Mouse (Mus musculus): ENCODE measurements around the gene Stk38. TPM values are rescaled to one million over a fixed set of nuclear protein-coding genes. Genes with fewer than 3 reads are reported as not detected.

The Stk38 gene
- 115 and 119 TPM in 2 replicates for polyA plus RNA-seq (2012; rRNA removed)

DNA sequence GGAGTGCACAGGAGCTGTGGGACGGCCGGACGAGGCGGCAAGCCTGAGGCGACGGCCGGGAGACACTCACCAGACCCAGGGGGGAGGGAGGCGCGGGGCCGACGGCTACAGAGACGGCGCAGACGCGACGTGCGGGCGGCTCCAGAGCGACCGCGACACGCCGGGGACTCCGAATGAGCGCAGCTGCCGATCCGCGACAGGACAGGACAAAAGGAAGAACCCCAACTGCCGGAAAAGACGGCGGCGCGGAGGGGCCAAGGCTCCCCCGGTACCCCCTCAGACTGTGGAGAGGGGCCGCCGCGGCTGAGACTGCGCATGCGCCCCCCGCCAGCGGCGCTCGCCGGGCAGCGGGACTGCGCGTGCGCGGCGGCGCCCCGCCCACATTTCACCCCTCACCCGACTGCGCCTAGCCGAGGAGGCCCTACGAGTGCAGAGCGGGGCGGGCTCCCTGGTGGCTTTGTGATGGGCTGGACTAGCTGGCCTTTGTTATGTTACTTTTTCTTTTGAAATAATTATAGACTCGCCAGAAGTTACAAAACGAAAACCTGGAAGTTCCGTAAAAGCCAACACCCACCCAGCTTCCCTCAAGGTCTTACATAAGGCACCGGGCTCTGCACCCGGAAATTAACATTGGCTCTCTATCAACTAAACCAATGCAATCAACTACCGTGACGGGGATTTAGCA is at the start of gene Stk38:
Gene Stk38 (minus strand): TSS at position 355 of the 685 bp plus-strand sequence.

DNA sequence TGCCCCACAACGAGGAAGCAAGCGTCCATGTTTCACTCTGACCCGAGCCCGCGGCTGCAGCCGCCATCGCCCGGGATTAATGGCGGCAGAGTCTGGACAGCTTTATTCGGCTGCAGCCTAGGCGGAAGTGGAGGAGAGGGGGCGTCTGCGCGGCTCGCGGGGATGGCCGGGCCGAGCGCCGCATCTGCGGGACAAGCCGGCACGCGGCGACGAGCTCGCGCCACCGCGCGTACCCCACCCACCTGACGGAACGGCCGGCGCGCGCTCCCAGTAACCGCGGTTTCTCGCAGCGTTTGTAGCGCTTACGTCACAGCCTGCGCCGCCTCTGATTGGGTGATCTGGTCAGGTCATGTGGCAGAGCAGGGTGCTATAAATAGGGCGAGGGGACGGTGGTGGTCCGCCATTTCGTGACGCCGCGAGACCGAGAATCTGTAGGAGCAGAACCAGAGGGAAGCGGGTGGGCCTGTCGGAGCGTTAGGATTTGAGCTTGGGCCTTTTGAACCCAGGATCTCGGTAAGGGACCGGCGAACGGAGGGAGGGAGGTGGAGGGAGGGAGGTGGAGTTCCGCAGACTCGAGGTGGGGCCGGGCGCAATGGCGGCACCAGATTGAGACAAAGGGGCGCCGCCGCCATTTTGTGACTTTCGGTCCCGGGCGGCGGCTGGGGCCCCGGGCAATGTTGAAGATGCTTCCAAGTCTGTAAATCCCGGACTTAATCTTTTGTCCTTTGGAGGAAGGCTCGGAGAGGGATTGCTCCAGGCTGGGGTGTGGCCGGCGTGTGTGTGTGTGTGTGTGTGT is 24.7 kb upstream of the Stk38 start, which contains the start of gene Srsf3:
Gene Srsf3 (plus strand): TSS at position 355 of the 796 bp plus-strand sequence.

DNA sequence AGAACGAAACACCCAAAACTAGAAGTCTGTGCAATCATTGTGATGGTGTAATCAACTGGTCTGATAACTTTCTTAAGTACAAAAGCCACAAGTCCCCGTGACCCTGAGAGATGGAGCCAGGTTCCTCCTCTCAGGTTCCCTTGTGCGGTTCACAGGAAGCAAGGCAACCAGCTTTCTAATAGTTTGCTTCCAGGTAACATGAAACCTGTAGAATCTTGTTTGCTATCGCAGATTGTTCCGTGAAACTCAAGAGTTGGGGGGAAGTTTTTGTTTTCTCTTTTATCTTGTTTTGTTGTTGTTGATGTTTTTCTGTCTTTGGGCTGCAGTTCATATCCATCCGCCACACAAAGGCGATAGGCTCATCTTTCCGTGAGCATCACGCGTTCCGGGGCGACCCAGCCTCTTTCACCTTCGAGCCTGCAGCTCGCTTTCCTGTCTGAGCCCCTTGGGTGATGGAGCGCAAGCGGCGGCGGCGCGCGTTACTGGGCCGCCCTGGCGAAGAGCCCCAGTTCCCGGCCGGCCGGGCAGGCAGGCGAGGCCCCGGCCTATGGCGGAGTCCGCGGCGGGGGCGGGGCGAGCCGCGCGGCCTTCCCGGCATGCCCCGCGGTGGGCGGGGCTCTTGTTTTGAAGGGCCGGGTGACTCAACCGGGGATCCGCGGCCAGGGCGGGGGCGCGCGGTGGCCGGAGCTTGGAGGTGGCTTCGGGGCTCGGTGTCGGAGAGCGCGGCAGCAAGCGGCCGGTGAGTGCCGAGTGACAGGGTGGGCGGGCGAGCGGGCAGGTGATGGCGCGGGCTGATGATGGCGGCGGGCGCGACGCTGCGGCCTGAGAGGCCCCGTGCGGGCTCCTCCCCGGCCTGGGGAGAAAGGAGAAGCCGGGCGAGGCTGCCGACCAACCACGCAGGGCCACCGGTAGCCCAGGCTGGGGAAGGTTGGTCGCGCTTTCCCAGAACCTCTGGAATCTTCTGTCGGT is 55.7 kb downstream of the Stk38 start, which contains the start of gene Kctd20:
Gene Kctd20 (plus strand): TSS at position 120 of the 969 bp plus-strand sequence.

DNA sequence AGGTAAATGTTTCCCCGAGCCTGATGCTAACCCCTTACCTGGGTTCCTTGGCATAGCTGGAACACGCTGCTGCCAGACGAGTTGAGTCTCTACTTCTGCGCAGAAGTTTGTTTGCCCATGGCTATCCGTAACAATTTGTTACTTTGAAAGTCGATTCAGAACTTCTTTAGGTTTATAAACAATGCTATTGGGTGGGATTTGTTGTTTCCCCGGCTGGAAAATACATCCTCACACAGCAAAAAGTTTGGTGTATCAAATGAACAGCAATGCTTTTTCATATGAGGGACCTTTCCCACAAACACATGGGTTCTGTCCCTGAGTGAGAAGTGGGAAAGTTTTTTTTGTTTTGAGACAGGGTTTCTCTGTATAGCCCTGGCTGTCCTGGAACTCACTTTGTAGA is 64.1 kb downstream of the Stk38 start, which contains the start of gene Pxt1:
Gene Pxt1 (minus strand): TSS at position 101 of the 400 bp plus-strand sequence.

Other genes with a start within 250 kb of the Stk38 start
- gene Mapk13, start 238.7 kb downstream of the Stk38 start, polyA plus RNA-seq (2012; rRNA removed), result 1.2 and 6.8 TPM in 2 replicates
- gene Brpf3, start 206.9 kb downstream of the Stk38 start, polyA plus RNA-seq (2012; rRNA removed), result 42.4 and 48.7 TPM in 2 replicates
- gene Pnpla1, start 149.6 kb downstream of the Stk38 start, polyA plus RNA-seq (2012; rRNA removed), result 0.15 TPM in 1 of 2 replicates, not detected in the other
- 0.85 and 0.91 TPM in 2 replicates for gene 4930539E08Rik, start 92.7 kb downstream of the Stk38 start, polyA plus RNA-seq (2012; rRNA removed)
- 0.05 TPM in 1 of 2 replicates, not detected in the other for gene Pxt1, start 64.2 kb downstream of the Stk38 start, polyA plus RNA-seq (2012; rRNA removed)
- 68.0 and 71.8 TPM in 2 replicates for gene Kctd20, start 56.0 kb downstream of the Stk38 start, polyA plus RNA-seq (2012; rRNA removed)
- gene Srsf3, start 24.6 kb upstream of the Stk38 start, polyA plus RNA-seq (2012; rRNA removed), result 386 and 446 TPM in 2 replicates
- 23.7 and 36.1 TPM in 2 replicates for gene Cdkn1a, start 83.0 kb upstream of the Stk38 start, polyA plus RNA-seq (2012; rRNA removed)
- 0.27 and 0.98 TPM in 2 replicates for gene Rab44, start 106.2 kb upstream of the Stk38 start, polyA plus RNA-seq (2012; rRNA removed)
- gene Cpne5, start 230.2 kb upstream of the Stk38 start, polyA plus RNA-seq (2012; rRNA removed), result 23.3 and 23.5 TPM in 2 replicates

Data from central nervous system, embryonic 14 days (tissue).